Mouse (Mus musculus): Measurements from ENCODE around the gene Nrbf2.

DNA sequence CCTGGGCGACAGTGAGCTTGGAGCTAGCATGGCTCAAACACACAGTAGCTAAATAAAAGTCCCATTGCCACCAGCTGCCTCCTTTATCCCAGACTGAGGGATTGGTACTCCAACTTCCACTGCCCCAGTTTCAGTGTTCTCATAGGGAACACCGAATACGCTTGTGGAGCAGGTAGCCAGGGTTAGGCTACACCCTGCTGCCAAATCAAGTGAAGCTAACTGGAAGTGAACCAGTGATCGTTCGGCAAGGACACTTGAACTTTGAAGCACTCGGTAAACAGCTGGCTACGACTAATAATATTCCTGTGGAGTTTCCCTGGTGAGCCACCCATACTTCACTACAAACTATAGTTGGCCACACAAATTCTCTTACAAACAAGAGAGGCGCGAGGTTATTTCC, 1.6 kb downstream of the Nrbf2 start:
- TF ChIP-seq CTCF (IDR thresholded peaks at IDR 0.05; ENCODE audit: borderline replicate concordance, control insufficient read depth, extremely low read depth, insufficient read depth, low read length, poor library complexity) (no peak), POLR2A (IDR thresholded peaks at IDR 0.05; ENCODE audit: control insufficient read depth, extremely low read depth, insufficient read depth, low read length, poor library complexity) (no peak)
